Mouse (Mus musculus) small intestine, adult 2 months (tissue): ENCODE measurements at regions not wholly inside any gene's neighbourhood (a gene's known extent, or its start where the extent isn't known, plus 50 kb on each side); places are given as distances from the start of the nearest gene placed in this dataset.

Experiments used
- CTCF ChIP-seq: fragments of 200-500 bp; IDR thresholded peaks from 2 replicates; pipeline ENCODE4 v1.5.1; 2012; ENCODE audit warnings: low read depth, mild to moderate bottlenecking, control low read depth, inconsistent platforms, low read length, moderate library complexity, mixed read lengths; ENCODE audit not compliant: insufficient replicate concordance, insufficient read length; ENCODE audit errors: extremely low read depth
- POLR2A ChIP-seq: fragments of 200-500 bp; IDR thresholded peaks from 2 replicates; pipeline ENCODE4 v1.6.1; 2012; ENCODE audit warnings: low read depth, mild to moderate bottlenecking, control low read depth, inconsistent platforms, low read length, moderate library complexity

DNA sequence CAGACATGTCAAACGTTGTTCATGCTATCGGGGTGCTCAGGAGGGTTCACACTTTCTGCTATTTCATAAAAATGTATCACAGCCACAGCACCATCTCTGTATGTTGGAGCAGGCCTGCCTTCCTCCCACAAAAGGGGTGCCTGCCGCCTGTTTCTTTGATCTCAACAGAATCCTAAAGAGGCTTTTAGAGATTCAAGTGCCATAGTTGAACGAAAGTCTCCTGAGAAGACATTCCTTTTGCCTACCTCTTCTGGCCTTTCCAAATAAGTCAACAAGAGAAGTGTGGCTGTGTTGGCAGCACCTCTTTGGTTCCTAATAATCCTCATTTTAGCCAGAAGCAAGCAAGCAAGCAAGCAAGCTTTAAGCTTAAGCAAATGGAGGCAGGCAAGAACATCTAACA, 72.6 kb upstream of the Cnep1r1 start:
- TF ChIP-seq CTCF (no peak), POLR2A (no peak)
